Mouse (Mus musculus) limb, embryonic 10.5 days (tissue): Measurements from ENCODE around the gene Il34. TPM values are rescaled to one million over a fixed set of nuclear protein-coding genes. Genes with fewer than 3 reads are reported as not detected.
A peak's percentile ranks its signal among the peaks of the same experiment; 100 is the strongest.

Experiments used
- DNase-seq: peaks from one replicate; pipeline ENCODE4 v3.0.0-alpha.2; 2017; ENCODE audit warnings: low spot score
- H3K27ac ChIP-seq: fragments of 300-500 bp; sonication (generic); 2 replicates; pipeline ENCODE4 v1.5.1; 2016; ENCODE audit warnings: mild to moderate bottlenecking
- H3K27me3 ChIP-seq: fragments of 300-500 bp; sonication (generic); 2 replicates; pipeline ENCODE4 v1.6.1; 2016; ENCODE audit warnings: low read depth, mild to moderate bottlenecking; ENCODE audit not compliant: poor library complexity, severe bottlenecking
- H3K36me3 ChIP-seq: fragments of 300-500 bp; sonication (generic); 2 replicates; pipeline ENCODE4 v1.6.1; 2016; ENCODE audit warnings: mild to moderate bottlenecking, moderate library complexity
- H3K4me1 ChIP-seq: fragments of 300-500 bp; sonication (generic); 2 replicates; pipeline ENCODE4 v1.6.1; 2016
- H3K4me3 ChIP-seq: fragments of 300-500 bp; sonication (generic); 2 replicates; pipeline ENCODE4 v1.5.1; 2016; ENCODE audit warnings: mild to moderate bottlenecking, moderate library complexity
- H3K9me3 ChIP-seq: fragments of 300-500 bp; sonication (generic); replicated peaks from 2 replicates; pipeline ENCODE4 v1.6.1; 2016; ENCODE audit warnings: mild to moderate bottlenecking
- WGBS: fragments of 180-500 bp; shearing (Covaris S2); methylation state at CpG from one replicate; pipeline ENCODE4 v1.1.7; 2016; 5-methylcytosine and 5-hydroxymethylcytosine counted together
- polyA plus RNA-seq: library from polyadenylated mRNA; unstranded; fragments of >200 nt; fragmentation: Nextera tagmentation; extraction: Ambion mirVana; gene quantifications from 2 replicates; pipeline ENCODE4 v1.2.1, GENCODE M21; 2016

Il34 gene
- polyA plus RNA-seq, 1 experiment from 2014 or later: 0.15 TPM

DNA sequence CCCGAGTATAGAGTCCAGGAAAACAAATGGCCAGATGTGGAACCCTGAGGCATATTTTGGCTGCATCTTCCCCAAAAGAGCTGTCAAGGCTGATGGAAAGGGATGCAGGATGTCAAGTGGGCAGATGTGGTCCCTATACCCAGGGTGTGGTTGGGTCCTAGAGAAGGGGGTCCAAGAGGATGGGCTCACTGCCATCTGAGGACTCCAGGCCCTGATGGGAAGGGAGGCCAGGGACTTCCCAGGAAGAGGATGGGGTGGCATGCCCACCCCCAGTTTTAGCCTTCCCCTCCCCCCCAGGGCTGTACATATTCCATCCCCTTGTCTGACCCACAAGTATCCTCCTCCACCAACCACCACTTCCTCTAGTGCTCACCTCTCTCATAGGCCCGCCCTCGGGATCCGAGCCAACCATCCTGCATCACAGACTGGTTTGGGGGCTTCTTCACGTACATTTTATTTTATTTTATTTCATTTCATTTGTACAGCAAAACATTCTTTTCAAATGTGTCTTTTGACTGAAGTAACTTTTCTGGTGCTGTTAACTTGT is 65.0 kb downstream of the Il34 start:
- H3K9me3 ChIP-seq: no peaks in the 10 kb centered on the region
- H3K4me3 ChIP-seq: no peak overlapping the region
- H3K27ac ChIP-seq: no peak overlapping the region
- no peaks in the 10 kb centered on the region for H3K27me3 ChIP-seq
- WGBS: 89% methylated on average over 5 of the region's 5 CpGs
- no peak for DNase-seq
- H3K4me1 ChIP-seq: no peaks in the 10 kb centered on the region
- H3K36me3 ChIP-seq: peaks cover 65% of the 10 kb centered on the region

DNA sequence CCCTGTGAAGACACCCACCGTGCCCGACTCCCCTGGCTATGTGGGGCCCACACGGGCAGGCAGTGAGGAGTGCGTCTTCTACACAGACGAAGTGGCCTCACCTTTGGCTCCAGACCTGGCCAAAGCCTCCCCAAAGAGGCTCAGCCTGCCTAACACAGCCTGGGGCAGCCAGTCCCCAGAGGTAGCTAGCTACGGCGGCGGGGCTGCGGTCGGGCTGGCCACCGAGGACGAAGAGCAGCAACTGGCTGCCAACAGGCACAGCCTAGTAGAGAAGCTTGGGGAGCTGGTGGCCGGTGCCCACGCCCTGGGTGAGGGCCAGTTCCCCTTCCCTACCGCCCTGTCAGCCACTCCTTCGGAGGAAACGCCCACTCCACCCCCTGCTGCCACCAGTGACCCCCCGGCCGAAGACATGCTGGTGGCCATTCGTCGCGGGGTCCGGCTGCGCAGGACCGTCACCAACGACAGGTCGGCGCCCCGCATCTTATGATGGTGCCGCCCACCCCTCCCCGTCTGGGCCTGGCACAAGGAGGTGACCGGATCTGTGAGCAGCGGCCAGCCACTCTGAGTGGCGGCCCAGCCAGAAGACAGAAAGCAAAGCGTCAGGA is 67.0 kb downstream of the Il34 start:
- H3K4me3 ChIP-seq: no peak overlapping the region
- peaks cover 85% of the 10 kb centered on the region for H3K36me3 ChIP-seq
- H3K27ac ChIP-seq: no peak overlapping the region
- no peaks in the 10 kb centered on the region for H3K9me3 ChIP-seq
- H3K4me1 ChIP-seq: no peaks in the 10 kb centered on the region
- H3K27me3 ChIP-seq: no peaks in the 10 kb centered on the region
- DNase-seq: no peak
- 93% methylated on average over 35 of the region's 35 CpGs for WGBS

DNA sequence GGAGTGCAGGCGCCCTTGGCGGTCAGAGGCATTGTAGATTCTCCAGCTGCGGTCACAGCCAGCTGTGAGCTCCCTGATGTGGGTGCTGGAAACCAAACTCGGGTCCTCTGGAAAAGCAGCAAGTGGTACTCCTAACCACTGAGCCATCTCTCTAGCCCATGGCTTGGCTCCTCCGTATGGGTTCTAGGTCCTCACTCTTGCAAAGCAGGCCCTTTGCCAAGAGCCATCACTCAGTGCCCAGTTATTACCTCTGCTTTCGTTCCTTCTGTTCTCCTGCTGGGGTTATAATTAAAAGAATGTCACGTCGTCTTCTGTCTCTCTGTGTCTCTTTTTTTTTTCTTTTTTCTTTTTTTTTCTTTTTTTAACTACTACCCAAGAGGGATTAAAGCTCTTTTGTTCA is 72.7 kb downstream of the Il34 start:
- DNase-seq: no peak
- no peaks in the 10 kb centered on the region for H3K27me3 ChIP-seq
- no peaks in the 10 kb centered on the region for H3K4me1 ChIP-seq
- no peak overlapping the region for H3K4me3 ChIP-seq
- no peak overlapping the region for H3K27ac ChIP-seq
- WGBS: 94% methylated on average over 8 of the region's 8 CpGs
- peaks cover 100% of the 10 kb centered on the region for H3K36me3 ChIP-seq
- no peaks in the 10 kb centered on the region for H3K9me3 ChIP-seq

DNA sequence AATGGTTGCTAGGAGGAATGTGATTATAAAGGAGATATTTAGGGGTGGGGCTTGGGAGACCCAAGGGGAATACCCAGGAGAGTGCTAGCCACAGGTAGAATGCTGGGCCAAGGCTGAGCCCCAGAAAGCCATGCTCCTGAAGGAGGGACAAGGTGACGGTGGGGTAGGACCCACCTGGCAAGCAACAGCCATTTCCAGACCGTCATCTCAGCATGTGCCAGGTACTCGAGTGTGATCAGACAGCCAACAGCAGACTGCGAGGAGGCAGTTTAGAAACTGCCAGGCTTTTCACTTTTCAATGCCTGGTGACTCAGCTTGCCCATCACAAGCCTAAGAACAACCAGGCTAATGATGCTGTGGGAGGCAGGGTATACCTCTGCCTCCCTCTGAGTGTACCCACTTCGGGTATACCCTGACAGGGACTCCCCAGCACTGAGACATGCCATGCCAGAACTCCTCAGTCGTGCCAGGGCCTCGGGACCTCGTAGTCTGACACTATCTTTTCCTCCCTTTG is 74.3 kb downstream of the Il34 start:
- 94% methylated on average over 8 of the region's 8 CpGs for WGBS
- Histone ChIP-seq H3K4me1 (peaks cover 10% of the 10 kb centered on the region), H3K4me3 (no peak overlapping the region), H3K9me3 (no peaks in the 10 kb centered on the region), H3K36me3 (peaks cover 100% of the 10 kb centered on the region), H3K27me3 (no peaks in the 10 kb centered on the region), H3K27ac (no peak overlapping the region)
- no peak for DNase-seq

DNA sequence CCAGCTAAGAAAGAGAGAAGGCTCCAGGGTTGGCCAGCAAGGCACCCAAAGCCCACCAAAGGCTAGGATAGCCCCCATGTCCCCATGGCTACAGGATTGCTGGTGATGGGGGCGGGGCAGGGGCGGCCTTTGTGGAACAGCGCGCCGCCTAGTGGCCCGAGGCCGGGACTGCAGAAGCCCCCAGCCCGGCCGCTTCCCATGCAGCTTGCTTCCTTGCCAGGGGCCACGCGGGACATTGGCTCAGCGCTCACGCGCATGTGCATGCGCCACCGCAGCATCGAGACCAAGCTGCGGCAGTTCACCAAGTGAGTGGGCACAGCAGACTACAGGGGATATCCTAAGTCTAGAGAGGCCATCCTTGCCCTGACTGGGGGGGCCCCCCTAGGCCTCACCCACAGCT is 78.8 kb downstream of the Il34 start:
- DNase-seq: peak; percentile 90
- Histone ChIP-seq H3K4me1 (peaks cover 55% of the 10 kb centered on the region), H3K27ac (peak overlapping the region; percentile 53), H3K36me3 (peaks cover 89% of the 10 kb centered on the region), H3K4me3 (0 out of 2 replicates have a peak overlapping the region, but pooled peaks have one; percentile 0), H3K9me3 (no peaks in the 10 kb centered on the region), H3K27me3 (no peaks in the 10 kb centered on the region)
- WGBS: 11% methylated on average over 18 of the region's 18 CpGs

DNA sequence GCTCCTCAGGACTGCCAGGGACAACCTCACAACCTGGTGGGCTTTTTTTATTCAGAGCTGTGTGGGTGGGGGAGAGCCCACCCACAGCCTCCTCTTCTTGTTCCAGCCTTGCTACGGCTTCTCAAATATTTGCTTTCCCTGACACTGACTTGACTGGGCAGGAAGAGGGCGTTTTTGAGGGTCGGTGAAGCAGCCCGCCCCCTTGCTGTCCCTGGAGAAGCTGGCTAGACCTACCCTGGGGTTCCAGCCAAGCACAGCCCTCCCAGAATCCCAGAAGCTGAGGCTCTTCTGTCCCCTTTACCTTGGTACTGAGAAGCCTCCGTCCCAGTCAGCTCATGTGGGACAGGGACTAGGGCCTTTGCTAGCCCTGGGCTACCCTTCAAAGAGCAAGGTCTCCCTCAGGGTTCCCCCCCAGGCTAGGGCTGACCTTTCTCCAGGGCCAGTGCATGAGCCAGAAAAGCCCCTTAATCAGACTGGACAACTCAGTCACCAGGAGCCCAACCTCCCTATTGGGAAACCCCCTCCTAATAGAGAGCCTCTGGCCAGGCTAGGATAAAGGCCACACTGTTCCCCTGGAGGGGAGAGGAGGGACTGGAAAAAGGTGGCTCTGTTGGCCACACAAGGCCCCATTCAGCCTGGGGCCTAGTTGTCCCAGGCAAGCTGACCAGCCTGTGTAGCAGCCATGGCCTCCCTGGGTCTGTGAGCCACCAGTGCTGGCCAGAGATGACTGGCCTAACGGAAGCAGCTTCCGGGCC is 80.5 kb downstream of the Il34 start:
- WGBS: 60% methylated on average over 7 of the region's 7 CpGs
- Histone ChIP-seq H3K27me3 (no peaks in the 10 kb centered on the region), H3K9me3 (no peaks in the 10 kb centered on the region), H3K4me1 (peaks cover 65% of the 10 kb centered on the region), H3K4me3 (peak overlapping the region; percentile 17; the same call in 1 of the 2 replicates), H3K36me3 (peaks cover 73% of the 10 kb centered on the region), H3K27ac (peak overlapping the region; percentile 76)
- no peak for DNase-seq

DNA sequence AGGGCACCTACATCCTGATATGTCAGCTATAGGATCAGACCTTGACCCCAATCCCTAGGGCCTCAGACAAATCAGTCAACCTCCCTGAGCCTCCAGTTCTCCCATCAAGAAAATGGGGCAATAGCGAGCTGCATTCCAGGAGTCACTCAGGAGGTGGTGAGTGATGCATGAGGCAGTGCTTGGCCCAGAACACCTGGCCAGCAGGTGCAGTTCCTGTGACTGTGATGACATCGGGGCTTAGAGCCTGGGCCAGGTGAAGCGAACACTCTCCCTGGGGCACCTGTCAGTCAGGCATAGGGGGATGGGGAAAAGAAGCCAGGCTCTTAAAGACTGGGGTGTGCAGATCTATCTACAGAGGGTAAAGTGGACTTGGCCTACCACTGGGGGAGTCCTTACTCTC is 81.2 kb downstream of the Il34 start:
- Histone ChIP-seq H3K36me3 (peaks cover 65% of the 10 kb centered on the region), H3K27ac (peak overlapping the region; percentile 76; the same call in 1 of the 2 replicates), H3K4me3 (no peak overlapping the region), H3K27me3 (no peaks in the 10 kb centered on the region), H3K9me3 (no peaks in the 10 kb centered on the region), H3K4me1 (peaks cover 73% of the 10 kb centered on the region)
- DNase-seq: no peak
- 66% methylated on average over 3 of the region's 3 CpGs for WGBS

DNA sequence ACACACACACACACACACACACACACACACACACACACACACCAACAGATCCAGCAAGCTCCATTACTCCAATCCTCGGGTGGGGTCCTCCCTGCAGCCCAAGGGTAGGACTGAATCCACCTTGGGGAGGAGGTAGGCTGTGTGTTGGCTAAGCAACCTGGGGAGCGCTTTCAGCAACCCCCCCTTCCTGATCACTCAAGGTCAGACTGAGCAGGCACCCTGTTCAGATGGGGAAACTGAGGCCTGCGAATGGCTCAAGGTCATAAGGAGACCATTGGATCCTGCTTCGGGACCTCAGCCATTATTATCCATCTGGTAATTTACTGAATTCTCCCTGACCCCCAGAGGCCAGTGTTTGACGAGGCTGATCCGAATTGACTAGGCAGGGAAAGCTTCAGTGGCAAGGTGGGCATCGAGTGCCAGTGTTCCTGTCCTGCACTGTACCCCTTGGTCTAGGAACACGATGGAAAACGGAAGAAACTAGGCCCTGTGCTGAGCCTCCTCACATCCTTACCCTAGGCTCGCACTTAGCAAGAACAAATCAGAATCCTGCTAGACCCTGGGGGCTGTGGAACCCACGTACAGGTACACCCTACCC is 83.2 kb downstream of the Il34 start:
- Histone ChIP-seq H3K27ac (peak overlapping the region; percentile 95), H3K36me3 (peaks cover 45% of the 10 kb centered on the region), H3K9me3 (no peaks in the 10 kb centered on the region), H3K4me1 (peaks cover 92% of the 10 kb centered on the region), H3K27me3 (no peaks in the 10 kb centered on the region), H3K4me3 (peak overlapping the region; percentile 85)
- no peak for DNase-seq
- WGBS: 68% methylated on average over 11 of the region's 11 CpGs

DNA sequence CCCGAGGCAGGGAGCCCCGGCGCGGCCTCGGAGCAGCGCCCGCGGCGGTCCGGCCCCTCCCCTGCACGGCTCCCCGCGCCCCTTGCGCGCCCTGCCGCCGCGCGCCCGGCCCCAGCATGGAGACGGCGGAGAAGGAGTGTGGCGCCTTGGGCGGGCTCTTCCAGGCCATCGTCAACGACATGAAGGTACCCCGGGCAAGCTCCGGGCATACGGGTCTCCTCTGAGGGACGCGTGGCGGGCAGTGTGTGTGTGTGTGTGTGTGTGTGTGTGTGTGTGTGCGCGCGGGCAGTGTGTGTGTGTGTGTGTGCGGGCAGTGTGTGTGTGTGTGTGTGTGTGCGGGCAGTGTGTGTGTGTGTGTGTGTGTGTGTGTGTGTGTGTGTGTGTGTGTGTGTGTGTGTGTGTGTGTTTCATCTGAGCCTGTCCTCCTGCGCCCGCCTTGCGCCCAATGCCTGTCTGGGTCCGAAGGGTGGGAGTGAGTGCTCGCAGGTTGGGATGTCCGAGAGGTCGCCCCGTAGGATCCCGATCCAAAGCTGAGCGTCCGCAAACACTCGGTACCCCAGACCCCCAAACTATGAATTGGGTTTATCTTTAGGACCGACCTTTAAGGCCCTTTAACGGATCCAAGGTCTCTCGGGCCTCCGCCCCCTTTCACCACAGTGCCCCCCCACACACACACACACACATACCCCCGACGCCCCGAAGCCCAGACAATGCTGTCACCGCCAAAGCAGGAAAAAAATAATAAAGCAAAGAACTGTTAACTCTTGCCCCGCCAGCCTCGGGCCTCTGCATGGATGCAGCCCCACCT is 83.9 kb downstream of the Il34 start:
- no peaks in the 10 kb centered on the region for H3K9me3 ChIP-seq
- H3K27me3 ChIP-seq: no peaks in the 10 kb centered on the region
- H3K27ac ChIP-seq: peak overlapping the region; percentile 95
- peak; percentile 70 for DNase-seq
- H3K4me1 ChIP-seq: peaks cover 93% of the 10 kb centered on the region
- WGBS: 5% methylated on average over 54 of the region's 59 CpGs
- peaks cover 38% of the 10 kb centered on the region for H3K36me3 ChIP-seq
- H3K4me3 ChIP-seq: peak overlapping the region; percentile 85

DNA sequence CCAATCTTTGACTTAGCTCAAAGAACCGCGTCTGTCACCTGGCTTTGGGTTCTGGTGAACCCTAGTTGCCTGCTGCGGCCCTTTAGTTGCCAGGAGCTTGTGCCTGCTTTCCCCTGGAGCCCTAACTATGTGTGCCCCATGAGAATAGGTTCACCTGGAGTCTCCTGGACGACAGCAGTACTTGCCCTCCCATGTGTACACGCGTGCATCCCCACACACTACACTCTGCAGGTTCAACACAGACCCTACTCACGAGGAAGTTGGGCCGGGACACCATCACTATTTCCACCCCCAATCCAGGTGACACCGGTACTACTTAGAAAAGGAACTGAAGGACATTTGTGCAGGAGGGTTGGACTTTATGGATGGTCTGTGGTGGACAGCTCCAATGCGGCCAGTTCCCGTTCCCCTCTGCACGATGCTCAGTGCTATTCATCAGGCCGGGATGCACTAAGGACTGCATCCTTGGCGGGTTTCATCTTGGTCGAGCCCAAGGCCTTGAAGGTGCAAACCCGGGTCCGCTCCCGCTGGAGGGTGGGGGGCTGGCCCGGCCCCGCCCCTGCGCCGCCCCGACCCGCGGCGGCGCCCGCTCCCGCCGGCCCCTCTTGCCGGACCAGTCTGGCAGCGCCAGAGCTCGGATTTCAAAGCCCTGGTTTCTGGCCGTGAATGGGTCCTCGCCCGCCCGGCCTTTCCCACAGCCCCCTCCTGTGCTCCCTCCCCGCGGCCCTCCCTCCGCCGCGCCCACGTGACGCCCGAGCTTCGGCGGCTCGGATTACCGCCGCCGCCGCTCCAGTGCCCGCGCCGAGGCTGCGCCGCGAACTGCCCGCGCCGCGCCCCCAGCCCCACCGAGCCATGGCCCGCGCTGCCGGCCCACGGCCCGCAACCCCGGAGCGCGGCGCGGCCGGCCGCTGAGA is 84.8 kb downstream of the Il34 start, which contains the start of gene Mtss1l:
Gene Mtss1l, plus strand, starts transcription at position 792 of the 914 bp plus-strand sequence.
- Histone ChIP-seq H3K27ac (peak within 1 kb of the TSS; percentile 95), H3K4me1 (peaks cover 91% of the 10 kb centered on the region), H3K9me3 (no peaks in the 10 kb centered on the region), H3K4me3 (peak within 1 kb of the TSS; percentile 85), H3K27me3 (no peaks in the 10 kb centered on the region), H3K36me3 (peaks cover 29% of the 10 kb centered on the region)
- WGBS: 7% methylated on average over 74 of the region's 75 CpGs
- peak; percentile 96 for DNase-seq

DNA sequence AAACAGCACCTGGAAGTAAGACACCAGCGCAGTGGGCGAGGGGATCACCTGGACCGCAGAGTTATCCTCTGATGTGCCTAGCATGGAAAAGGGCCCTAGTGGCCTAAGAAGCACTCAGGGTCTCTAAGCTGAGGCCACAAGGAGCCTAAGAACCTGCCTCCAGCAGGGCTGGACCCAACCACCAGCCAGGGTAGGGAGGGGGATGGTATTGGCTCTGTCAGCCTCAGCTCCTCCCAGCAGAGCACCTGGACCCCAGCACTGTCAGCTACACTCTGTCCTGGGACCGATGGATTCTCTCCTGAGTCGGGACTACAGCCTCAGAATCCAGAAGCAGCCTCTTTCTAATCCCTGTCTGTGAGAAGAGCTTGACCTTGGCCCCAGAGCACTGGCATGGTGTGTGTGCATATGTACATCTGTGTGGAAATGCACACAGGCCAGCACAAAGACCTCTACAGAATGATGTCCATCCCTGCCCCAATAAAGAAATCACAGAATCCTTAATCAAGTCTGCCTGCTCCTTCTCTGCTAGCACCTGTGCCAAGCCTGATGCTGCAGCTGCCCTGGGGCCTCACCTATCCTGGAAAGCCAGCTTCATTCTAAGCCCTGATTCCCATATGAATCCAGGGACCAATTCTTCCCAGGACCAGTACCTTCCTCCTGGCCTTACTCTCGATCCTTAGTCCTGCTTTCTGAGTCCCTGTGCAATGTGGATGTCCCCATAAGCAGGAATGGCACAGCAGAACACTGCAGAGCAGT is 85.6 kb downstream of the Il34 start:
- Histone ChIP-seq H3K27me3 (no peaks in the 10 kb centered on the region), H3K36me3 (peaks cover 25% of the 10 kb centered on the region), H3K9me3 (no peaks in the 10 kb centered on the region), H3K4me1 (peaks cover 88% of the 10 kb centered on the region), H3K27ac (peak overlapping the region; percentile 95), H3K4me3 (peak overlapping the region; percentile 85)
- WGBS: 47% methylated on average over 6 of the region's 6 CpGs
- no peak for DNase-seq
